Mouse (Mus musculus) stomach, embryonic 14.5 days (tissue): Measurements from ENCODE around the gene Ptprz1. TPM values are rescaled to one million over a fixed set of nuclear protein-coding genes. Genes with fewer than 3 reads are reported as not detected.

Experiments used
- ATAC-seq: fragments of 200-750 bp; cut with Nextera tagmentation; 2 replicates; pipeline ENCODE4 v1.8.0; 2017; ENCODE audit warnings: low read depth, moderate TSS enrichment; ENCODE audit not compliant: insufficient number of reproducible peaks, insufficient read depth, low FRiP score
- H3K27ac ChIP-seq: fragments of 300-500 bp; sonication (generic); 2 replicates; pipeline ENCODE4 v1.5.1; 2014; ENCODE audit warnings: mild to moderate bottlenecking, low read length, moderate library complexity, mixed read lengths
- H3K27me3 ChIP-seq: fragments of 300-500 bp; sonication (generic); 2 replicates; pipeline ENCODE4 v1.6.1; 2014; ENCODE audit warnings: low read length, control low read depth, mixed read lengths; ENCODE audit not compliant: control insufficient read depth, insufficient read depth
- H3K36me3 ChIP-seq: fragments of 300-500 bp; sonication (generic); 2 replicates; pipeline ENCODE4 v1.6.1; 2014; ENCODE audit warnings: mild to moderate bottlenecking, control low read depth, low read length, moderate library complexity, mixed read lengths; ENCODE audit not compliant: control insufficient read depth, insufficient read depth
- H3K4me1 ChIP-seq: fragments of 300-500 bp; sonication (generic); 2 replicates; pipeline ENCODE4 v1.6.1; 2014; ENCODE audit warnings: low read length, control low read depth, mixed read lengths; ENCODE audit not compliant: control insufficient read depth, insufficient read depth
- H3K4me2 ChIP-seq: fragments of 300-500 bp; sonication (generic); replicated peaks from 2 replicates; pipeline ENCODE4 v1.6.1; 2014; ENCODE audit warnings: low read depth, low read length, control low read depth
- H3K4me3 ChIP-seq: fragments of 300-500 bp; sonication (generic); 2 replicates; pipeline ENCODE4 v1.5.1; 2014; ENCODE audit warnings: low read depth, low read length, control low read depth
- H3K9ac ChIP-seq: fragments of 300-500 bp; sonication (generic); replicated peaks from 2 replicates; pipeline ENCODE4 v1.6.1; 2014; ENCODE audit warnings: low read depth, mild to moderate bottlenecking, control low read depth, low read length, moderate library complexity, mixed read lengths
- H3K9me3 ChIP-seq: fragments of 300-500 bp; sonication (generic); 2 replicates; pipeline ENCODE4 v1.6.1; 2016; ENCODE audit warnings: low read depth, low read length, control low read depth; ENCODE audit not compliant: control insufficient read depth
- WGBS: fragments of 180-500 bp; shearing (Covaris S2); extraction: QIAGEN DNeasy Blood & Tissue Kit; methylation state at CpG from one replicate; pipeline ENCODE4 v1.1.7; 2014; 5-methylcytosine and 5-hydroxymethylcytosine counted together
- polyA plus RNA-seq: library from polyadenylated mRNA; unstranded; fragments of >200 nt; fragmentation: Nextera tagmentation; extraction: Ambion mirVana; gene quantifications from 2 replicates; pipeline ENCODE4 v1.2.1, GENCODE M21; 2014

Ptprz1 gene
- polyA plus RNA-seq, 1 experiment from 2014 or later, result 8.6 TPM

DNA sequence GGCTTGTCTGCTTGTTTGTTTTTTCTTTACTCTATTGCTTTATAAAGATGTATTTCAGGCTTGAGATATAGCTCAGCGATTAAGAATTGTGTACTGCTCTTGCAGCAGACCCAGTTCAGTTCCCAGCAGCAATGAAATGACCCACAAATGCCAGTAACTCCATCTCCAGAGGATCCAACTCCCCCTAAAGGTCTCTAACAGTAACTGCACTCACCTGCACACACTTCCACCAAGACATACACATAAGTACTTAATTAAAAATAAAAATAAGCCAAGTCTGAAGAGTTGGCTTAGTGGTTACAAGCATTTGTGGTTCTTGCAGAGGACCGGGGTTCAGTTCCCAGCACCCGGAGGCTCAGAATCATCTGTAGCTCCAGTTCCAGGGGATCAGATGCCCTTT is 88.1 kb downstream of the Ptprz1 start:
- 84% methylated on average over 3 of the region's 3 CpGs for WGBS
- no peak overlapping the region for H3K4me2 ChIP-seq
- H3K9ac ChIP-seq, result no peak overlapping the region
- H3K9me3 ChIP-seq, result no peaks in the 10 kb centered on the region
- no peaks in the 10 kb centered on the region for H3K27me3 ChIP-seq
- ATAC-seq, result no peak
- H3K36me3 ChIP-seq, result no peaks in the 10 kb centered on the region
- H3K27ac ChIP-seq, result no peak overlapping the region
- H3K4me3 ChIP-seq, result no peak overlapping the region
- H3K4me1 ChIP-seq, result no peaks in the 10 kb centered on the region

DNA sequence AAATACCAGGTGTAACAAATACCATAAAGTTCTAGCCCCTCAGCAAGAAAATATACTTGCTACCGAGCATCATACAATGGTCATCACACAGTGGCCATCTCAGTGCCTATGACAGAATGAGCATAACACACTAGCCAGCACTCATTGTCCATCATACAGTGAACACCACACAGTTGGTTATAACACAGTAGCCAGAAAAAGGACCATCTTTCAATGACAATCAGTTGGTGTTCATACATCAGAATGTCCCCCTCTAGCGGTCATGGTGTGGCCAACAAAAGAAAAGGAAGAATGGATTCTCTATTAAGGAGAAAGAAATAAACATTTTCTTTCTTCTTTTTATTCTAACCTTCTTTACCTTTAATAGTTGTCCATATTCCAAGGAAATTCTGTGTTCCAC is 92.8 kb downstream of the Ptprz1 start:
- Histone ChIP-seq H3K36me3 (no peaks in the 10 kb centered on the region), H3K4me3 (no peak overlapping the region), H3K27ac (no peak overlapping the region), H3K4me1 (no peaks in the 10 kb centered on the region), H3K4me2 (no peak overlapping the region), H3K27me3 (no peaks in the 10 kb centered on the region), H3K9ac (no peak overlapping the region), H3K9me3 (no peaks in the 10 kb centered on the region)
- no peak for ATAC-seq
- WGBS, result 51% methylated on average over 2 of the region's 2 CpGs

DNA sequence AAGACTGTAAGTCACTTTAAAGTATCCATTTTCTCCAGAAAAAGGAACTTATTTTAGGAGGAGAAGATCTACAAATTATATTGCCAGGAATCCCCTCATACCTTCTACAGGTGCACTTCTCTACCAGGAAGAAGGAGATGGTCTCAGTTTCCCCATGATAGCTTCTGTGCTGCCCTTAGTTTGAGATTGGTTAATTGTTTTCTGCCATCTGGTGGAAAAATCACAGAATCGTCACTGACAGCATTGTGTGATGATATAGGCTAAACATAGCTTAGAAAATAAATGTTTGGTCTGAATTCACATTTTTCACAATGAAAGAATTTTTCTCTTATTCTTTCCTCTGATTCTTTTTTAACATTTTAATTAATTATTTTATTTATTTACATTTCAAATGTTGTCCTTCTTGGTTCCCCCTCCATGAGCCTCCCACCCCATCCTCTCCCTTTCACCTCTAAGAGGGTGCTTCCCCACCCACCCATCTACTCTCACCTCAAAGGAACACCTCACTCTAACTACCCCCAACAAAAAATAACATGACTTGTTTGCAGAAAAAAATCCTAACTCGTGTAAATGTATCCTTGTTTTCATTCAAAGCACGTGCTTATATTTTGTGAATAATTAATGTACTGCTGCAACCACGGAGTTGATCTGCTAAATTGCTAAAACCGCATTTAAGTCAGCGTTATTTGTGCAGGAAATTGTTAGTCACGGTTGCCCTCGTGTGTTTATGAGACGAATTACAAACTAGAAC is 108.6 kb downstream of the Ptprz1 start:
- Histone ChIP-seq H3K9ac (no peak overlapping the region), H3K27ac (no peak overlapping the region), H3K4me1 (no peaks in the 10 kb centered on the region), H3K27me3 (no peaks in the 10 kb centered on the region), H3K9me3 (peaks cover 6% of the 10 kb centered on the region), H3K4me2 (no peak overlapping the region), H3K4me3 (no peak overlapping the region), H3K36me3 (no peaks in the 10 kb centered on the region)
- WGBS, result 5% methylated on average over 9 of the region's 9 CpGs
- ATAC-seq, result no peak

DNA sequence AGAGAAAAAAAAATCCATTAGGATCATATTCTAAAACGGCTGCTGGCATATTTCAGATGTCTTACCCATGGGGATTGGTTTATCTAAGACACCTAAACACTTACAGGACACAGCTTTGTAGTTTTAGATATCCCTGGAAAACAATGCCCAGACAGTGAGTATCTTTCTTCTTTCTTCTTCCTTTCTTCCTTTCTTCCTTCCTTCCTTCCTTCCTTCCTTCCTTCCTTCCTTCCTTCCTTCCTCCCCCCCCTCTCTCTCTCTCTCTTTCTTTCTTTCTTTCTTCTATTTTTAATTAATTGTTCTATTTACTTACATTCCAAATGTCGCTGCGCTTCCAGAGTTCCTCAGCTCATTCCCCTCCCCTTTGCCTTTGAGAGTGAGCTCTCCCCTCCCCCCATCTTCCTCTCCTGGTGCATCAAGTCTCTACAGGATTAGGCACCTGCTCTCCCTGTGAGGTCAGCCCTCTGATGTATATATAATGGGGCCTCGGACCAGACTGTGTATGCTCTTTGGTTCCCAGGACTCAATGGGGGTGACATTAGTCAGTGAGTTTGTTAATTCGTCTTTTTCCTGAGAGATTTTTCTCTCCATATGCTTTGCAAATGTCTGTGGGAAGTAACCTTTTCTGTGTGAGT is 109.3 kb downstream of the Ptprz1 start:
- Histone ChIP-seq H3K9ac (no peak overlapping the region), H3K27me3 (no peaks in the 10 kb centered on the region), H3K4me1 (no peaks in the 10 kb centered on the region), H3K4me3 (no peak overlapping the region), H3K9me3 (peaks cover 6% of the 10 kb centered on the region), H3K27ac (no peak overlapping the region), H3K4me2 (no peak overlapping the region), H3K36me3 (no peaks in the 10 kb centered on the region)
- no peak for ATAC-seq
- WGBS, result 4% methylated on average over 5 of the region's 5 CpGs

DNA sequence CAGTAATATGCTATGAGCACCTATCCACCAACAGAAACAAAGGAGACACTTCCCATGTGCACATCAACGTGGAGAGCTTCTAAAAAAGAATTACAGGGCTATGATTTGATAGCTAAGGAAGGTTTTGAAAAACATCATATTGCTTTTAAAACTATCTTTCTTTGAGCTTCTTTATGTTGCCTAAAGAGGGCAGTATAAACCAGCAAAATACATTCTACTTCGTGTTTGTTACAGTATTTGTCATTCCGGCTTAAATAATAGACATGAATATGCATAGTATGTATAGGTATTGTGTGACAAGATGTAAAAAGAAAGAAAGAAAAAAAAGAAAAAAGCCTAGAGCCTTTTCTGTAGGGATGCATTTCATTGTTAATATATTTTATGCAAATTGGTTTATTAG is 127.8 kb downstream of the Ptprz1 start:
- ATAC-seq, result no peak
- 21% methylated on average over 3 of the region's 3 CpGs for WGBS
- Histone ChIP-seq H3K9ac (no peak overlapping the region), H3K4me1 (no peaks in the 10 kb centered on the region), H3K4me3 (no peak overlapping the region), H3K36me3 (no peaks in the 10 kb centered on the region), H3K27me3 (no peaks in the 10 kb centered on the region), H3K9me3 (no peaks in the 10 kb centered on the region), H3K4me2 (no peak overlapping the region), H3K27ac (no peak overlapping the region)

DNA sequence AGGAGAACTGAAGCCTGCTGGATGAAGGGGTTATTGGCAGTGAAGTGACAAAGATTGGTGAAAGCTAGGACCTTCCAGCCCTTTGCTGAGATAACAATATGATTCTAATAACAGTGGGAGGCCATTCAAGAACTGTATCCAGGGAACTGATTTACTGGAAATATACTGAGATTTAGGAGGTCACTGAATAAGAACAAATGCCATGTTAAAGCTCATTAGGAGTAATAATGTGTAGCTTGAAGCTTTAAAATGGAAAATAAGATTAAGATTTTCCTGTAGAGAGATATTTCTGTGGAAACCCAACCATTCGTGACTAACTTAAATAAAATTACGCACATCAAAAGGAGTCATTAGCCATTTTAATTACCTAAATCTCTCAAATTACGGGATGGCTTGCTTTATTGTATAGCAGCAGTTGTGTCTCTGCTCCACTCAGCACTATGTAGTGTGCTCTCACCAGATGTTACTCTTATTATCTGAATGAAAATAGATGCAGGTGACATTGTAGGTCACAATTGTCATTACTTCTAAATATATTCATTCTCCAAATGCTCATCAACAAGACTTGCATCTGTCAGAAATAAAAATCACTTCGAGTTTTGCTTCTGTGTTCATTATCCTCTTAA is 139.8 kb downstream of the Ptprz1 start:
- H3K9me3 ChIP-seq, result no peaks in the 10 kb centered on the region
- H3K4me2 ChIP-seq, result no peak overlapping the region
- H3K4me3 ChIP-seq, result no peak overlapping the region
- H3K27ac ChIP-seq, result no peak overlapping the region
- no peaks in the 10 kb centered on the region for H3K4me1 ChIP-seq
- H3K36me3 ChIP-seq, result no peaks in the 10 kb centered on the region
- H3K9ac ChIP-seq, result no peak overlapping the region
- H3K27me3 ChIP-seq, result no peaks in the 10 kb centered on the region
- ATAC-seq, result no peak
- WGBS, result 81% methylated on average over 4 of the region's 4 CpGs

DNA sequence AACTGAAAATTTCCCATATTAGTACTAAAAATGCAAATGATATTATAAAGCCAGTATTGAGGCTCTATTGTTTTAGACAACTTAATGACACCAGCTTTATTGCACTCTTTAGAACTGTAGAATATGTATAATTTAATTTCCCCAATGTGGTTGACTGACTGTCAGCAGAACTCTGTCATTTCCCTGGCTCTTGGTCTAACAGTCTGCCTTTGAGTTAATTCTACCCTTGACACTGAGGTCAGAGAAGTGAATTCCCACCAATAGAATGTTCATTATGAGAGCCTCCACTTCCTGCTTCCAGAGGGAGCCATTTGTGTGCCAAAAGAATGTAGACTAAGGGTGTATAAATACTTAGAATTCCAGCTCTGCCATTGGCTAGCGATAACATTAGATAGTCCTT is 152.9 kb downstream of the Ptprz1 start:
- no peak for ATAC-seq
- Histone ChIP-seq H3K36me3 (no peaks in the 10 kb centered on the region), H3K4me1 (no peaks in the 10 kb centered on the region), H3K9me3 (no peaks in the 10 kb centered on the region), H3K27me3 (no peaks in the 10 kb centered on the region), H3K27ac (no peak overlapping the region), H3K9ac (no peak overlapping the region), H3K4me2 (no peak overlapping the region), H3K4me3 (no peak overlapping the region)
- WGBS, result 75% methylated on average over 1 of the region's 1 CpGs

DNA sequence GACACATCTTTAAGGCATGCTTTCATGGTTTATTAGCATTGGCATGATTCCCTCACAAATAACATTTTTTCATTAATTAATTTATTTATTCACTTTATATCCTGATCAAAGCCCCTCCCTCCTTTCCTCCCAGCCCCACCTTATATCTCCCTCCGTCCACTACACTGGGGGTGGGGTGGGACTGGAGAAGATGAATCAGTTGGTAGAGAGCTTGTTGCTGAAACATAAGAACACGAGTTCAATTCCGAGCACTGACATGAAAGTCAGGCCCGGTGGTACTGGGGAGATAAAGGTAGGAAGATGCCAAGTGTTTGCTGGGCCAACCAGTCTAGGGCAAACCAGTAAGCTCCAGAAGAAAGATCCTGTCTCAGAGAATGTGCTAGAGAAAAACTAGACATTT is 173.5 kb downstream of the Ptprz1 start:
- H3K27ac ChIP-seq, result no peak overlapping the region
- H3K4me2 ChIP-seq, result no peak overlapping the region
- H3K4me3 ChIP-seq, result no peak overlapping the region
- H3K27me3 ChIP-seq, result no peaks in the 10 kb centered on the region
- H3K9me3 ChIP-seq, result no peaks in the 10 kb centered on the region
- ATAC-seq, result no peak
- no peaks in the 10 kb centered on the region for H3K36me3 ChIP-seq
- no peak overlapping the region for H3K9ac ChIP-seq
- no peaks in the 10 kb centered on the region for H3K4me1 ChIP-seq
- 87% methylated on average over 4 of the region's 4 CpGs for WGBS
